Mouse (Mus musculus): Measurements from ENCODE around the gene Dnah14. TPM values are rescaled to one million over a fixed set of nuclear protein-coding genes. Genes with fewer than 3 reads are reported as not detected.
"Not testable (repeated sequence)": the region's sequence is repeated elsewhere in the genome, so short reads cannot be mapped to it uniquely, and the experiment has no call there.

Dnah14 gene
- polyA plus RNA-seq, 1 experiment from 2014 or later, result 2.2 TPM

- H3K4me3 ChIP-seq (ENCODE audit: low read depth, low read length), result no peak overlapping the region
- no peaks in the 10 kb centered on the region for H3K36me3 ChIP-seq (ENCODE audit: control insufficient read depth, insufficient read depth, low read length)
- no peaks in the 10 kb centered on the region for H3K27me3 ChIP-seq (replicated peaks; ENCODE audit: control insufficient read depth, insufficient read depth, low read length)
- DNase-seq (ENCODE audit: low spot score) (no peak), ATAC-seq (replicated peaks; ENCODE audit: low FRiP score, low TSS enrichment, low read depth) (no peak)
- H3K4me2 ChIP-seq (ENCODE audit: low read length), result no peak overlapping the region
- no peak overlapping the region for H3K27ac ChIP-seq (ENCODE audit: low read depth)
- WGBS, result 52% methylated on average over 5 of the region's 5 CpGs
- H3K9ac ChIP-seq (ENCODE audit: low read length), result no peak overlapping the region
- no peaks in the 10 kb centered on the region for H3K9me3 ChIP-seq (ENCODE audit: control insufficient read depth, low read length)
- H3K4me1 ChIP-seq (replicated peaks; ENCODE audit: control insufficient read depth, insufficient read depth, low read length), result no peaks in the 10 kb centered on the region
Observed at GRCm38 (mm10) chr1:181728707-181729106, 152.3 kb downstream of the Dnah14 start.

- Histone ChIP-seq H3K27ac (ENCODE audit: low read depth) (no peak overlapping the region), H3K9ac (ENCODE audit: low read length) (no peak overlapping the region), H3K4me3 (ENCODE audit: low read depth, low read length) (no peak overlapping the region), H3K36me3 (ENCODE audit: control insufficient read depth, insufficient read depth, low read length) (no peaks in the 10 kb centered on the region), H3K9me3 (ENCODE audit: control insufficient read depth, low read length) (no peaks in the 10 kb centered on the region), H3K4me1 (replicated peaks; ENCODE audit: control insufficient read depth, insufficient read depth, low read length) (no peaks in the 10 kb centered on the region), H3K4me2 (ENCODE audit: low read length) (no peak overlapping the region), H3K27me3 (replicated peaks; ENCODE audit: control insufficient read depth, insufficient read depth, low read length) (no peaks in the 10 kb centered on the region)
- DNase-seq (ENCODE audit: low spot score) (no peak), ATAC-seq (replicated peaks; ENCODE audit: low FRiP score, low TSS enrichment, low read depth) (no peak)
- 60% methylated on average over 5 of the region's 5 CpGs for WGBS
Observed at GRCm38 (mm10) chr1:181733517-181733916, 157.2 kb downstream of the Dnah14 start.

GRCm38 (mm10) chr1:181740259-181740658 lies 163.9 kb downstream of the Dnah14 start:
- no peaks in the 10 kb centered on the region for H3K4me1 ChIP-seq (replicated peaks; ENCODE audit: control insufficient read depth, insufficient read depth, low read length)
- H3K4me3 ChIP-seq (ENCODE audit: low read depth, low read length), result no peak overlapping the region
- no peaks in the 10 kb centered on the region for H3K27me3 ChIP-seq (replicated peaks; ENCODE audit: control insufficient read depth, insufficient read depth, low read length)
- 70% methylated on average over 5 of the region's 5 CpGs for WGBS
- no peak overlapping the region for H3K9ac ChIP-seq (ENCODE audit: low read length)
- no peaks in the 10 kb centered on the region for H3K36me3 ChIP-seq (ENCODE audit: control insufficient read depth, insufficient read depth, low read length)
- no peak overlapping the region for H3K27ac ChIP-seq (ENCODE audit: low read depth)
- ATAC-seq (replicated peaks; ENCODE audit: low FRiP score, low TSS enrichment, low read depth) (no peak), DNase-seq (ENCODE audit: low spot score) (no peak)
- H3K9me3 ChIP-seq (ENCODE audit: control insufficient read depth, low read length), result no peaks in the 10 kb centered on the region
- no peak overlapping the region for H3K4me2 ChIP-seq (ENCODE audit: low read length)

DNA sequence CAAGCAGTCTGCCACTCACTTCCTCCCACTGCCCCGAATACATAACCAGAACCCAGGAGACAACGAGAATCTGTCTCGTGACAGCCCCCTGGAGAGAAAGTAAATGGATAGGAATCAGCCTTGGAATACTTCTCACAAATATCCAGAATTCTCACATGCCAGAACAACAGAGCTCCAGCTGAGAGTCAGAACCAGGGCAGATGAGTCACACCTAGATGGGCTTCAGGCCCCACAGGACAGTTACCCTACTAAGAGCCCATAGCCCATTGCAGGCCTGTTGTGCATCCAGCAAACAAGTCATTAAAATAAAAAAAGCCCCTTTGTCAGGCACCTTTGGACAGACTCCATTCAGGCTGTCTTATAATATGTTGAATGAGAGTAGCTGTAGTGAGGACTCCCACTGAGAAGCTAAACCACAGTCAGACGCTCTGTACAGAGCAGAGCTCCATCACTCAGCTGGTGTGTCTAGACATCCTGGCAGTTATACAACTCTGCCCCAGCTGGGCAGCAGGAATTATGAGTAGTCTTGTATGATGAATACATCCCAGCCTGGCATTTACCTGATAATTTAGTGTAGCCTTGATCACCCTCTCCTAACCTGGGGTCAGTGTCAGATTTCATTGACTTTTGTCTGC lies 166.0 kb downstream of the Dnah14 start:
- Histone ChIP-seq H3K9ac (ENCODE audit: low read length) (no peak overlapping the region), H3K9me3 (ENCODE audit: control insufficient read depth, low read length) (no peaks in the 10 kb centered on the region), H3K27ac (ENCODE audit: low read depth) (no peak overlapping the region), H3K4me2 (ENCODE audit: low read length) (no peak overlapping the region), H3K36me3 (ENCODE audit: control insufficient read depth, insufficient read depth, low read length) (no peaks in the 10 kb centered on the region), H3K4me1 (replicated peaks; ENCODE audit: control insufficient read depth, insufficient read depth, low read length) (no peaks in the 10 kb centered on the region), H3K27me3 (replicated peaks; ENCODE audit: control insufficient read depth, insufficient read depth, low read length) (no peaks in the 10 kb centered on the region), H3K4me3 (ENCODE audit: low read depth, low read length) (no peak overlapping the region)
- DNase-seq (ENCODE audit: low spot score), result no peak
- WGBS, result 66% methylated on average over 4 of the region's 4 CpGs
- ATAC-seq (replicated peaks; ENCODE audit: low FRiP score, low TSS enrichment, low read depth), result no peak

GRCm38 (mm10) chr1:181769392-181769791 lies 193.0 kb downstream of the Dnah14 start:
- no peak for DNase-seq (ENCODE audit: low spot score)
- Histone ChIP-seq H3K4me1 (replicated peaks; ENCODE audit: control insufficient read depth, insufficient read depth, low read length) (no peaks in the 10 kb centered on the region), H3K27ac (ENCODE audit: low read depth) (no peak overlapping the region), H3K4me2 (ENCODE audit: low read length) (no peak overlapping the region), H3K4me3 (ENCODE audit: low read depth, low read length) (no peak overlapping the region), H3K9me3 (ENCODE audit: control insufficient read depth, low read length) (no peaks in the 10 kb centered on the region), H3K36me3 (ENCODE audit: control insufficient read depth, insufficient read depth, low read length) (no peaks in the 10 kb centered on the region), H3K27me3 (replicated peaks; ENCODE audit: control insufficient read depth, insufficient read depth, low read length) (no peaks in the 10 kb centered on the region), H3K9ac (ENCODE audit: low read length) (no peak overlapping the region)
- 58% methylated on average over 14 of the region's 14 CpGs for WGBS
- no peak for ATAC-seq (replicated peaks; ENCODE audit: low FRiP score, low TSS enrichment, low read depth)

GRCm38 (mm10) chr1:181771871-181772270 lies 195.5 kb downstream of the Dnah14 start:
- no peaks in the 10 kb centered on the region for H3K4me1 ChIP-seq (replicated peaks; ENCODE audit: control insufficient read depth, insufficient read depth, low read length)
- WGBS, result 94% methylated on average over 3 of the region's 3 CpGs

GRCm38 (mm10) chr1:181776541-181776940 lies 200.2 kb downstream of the Dnah14 start:
- Histone ChIP-seq H3K4me3 (ENCODE audit: low read depth, low read length) (no peak overlapping the region), H3K27me3 (replicated peaks; ENCODE audit: control insufficient read depth, insufficient read depth, low read length) (no peaks in the 10 kb centered on the region), H3K36me3 (ENCODE audit: control insufficient read depth, insufficient read depth, low read length) (no peaks in the 10 kb centered on the region), H3K27ac (ENCODE audit: low read depth) (no peak overlapping the region), H3K4me2 (ENCODE audit: low read length) (no peak overlapping the region), H3K4me1 (replicated peaks; ENCODE audit: control insufficient read depth, insufficient read depth, low read length) (no peaks in the 10 kb centered on the region), H3K9me3 (ENCODE audit: control insufficient read depth, low read length) (no peaks in the 10 kb centered on the region), H3K9ac (ENCODE audit: low read length) (no peak overlapping the region)
- ATAC-seq (replicated peaks; ENCODE audit: low FRiP score, low TSS enrichment, low read depth), result no peak
- no peak for DNase-seq (ENCODE audit: low spot score)
- WGBS, result 65% methylated on average over 1 of the region's 1 CpGs

More at GRCm38 (mm10) chr1:181771871-181772270, 195.5 kb downstream of the Dnah14 start:
- ATAC-seq (replicated peaks; ENCODE audit: low FRiP score, low TSS enrichment, low read depth) (no peak), DNase-seq (ENCODE audit: low spot score) (no peak)
- no peak overlapping the region for H3K4me3 ChIP-seq (ENCODE audit: low read depth, low read length)
- H3K9me3 ChIP-seq (ENCODE audit: control insufficient read depth, low read length), result no peaks in the 10 kb centered on the region
- no peak overlapping the region for H3K27ac ChIP-seq (ENCODE audit: low read depth)
- no peak overlapping the region for H3K4me2 ChIP-seq (ENCODE audit: low read length)
- no peaks in the 10 kb centered on the region for H3K36me3 ChIP-seq (ENCODE audit: control insufficient read depth, insufficient read depth, low read length)
- no peaks in the 10 kb centered on the region for H3K27me3 ChIP-seq (replicated peaks; ENCODE audit: control insufficient read depth, insufficient read depth, low read length)
- H3K9ac ChIP-seq (ENCODE audit: low read length), result no peak overlapping the region

DNA sequence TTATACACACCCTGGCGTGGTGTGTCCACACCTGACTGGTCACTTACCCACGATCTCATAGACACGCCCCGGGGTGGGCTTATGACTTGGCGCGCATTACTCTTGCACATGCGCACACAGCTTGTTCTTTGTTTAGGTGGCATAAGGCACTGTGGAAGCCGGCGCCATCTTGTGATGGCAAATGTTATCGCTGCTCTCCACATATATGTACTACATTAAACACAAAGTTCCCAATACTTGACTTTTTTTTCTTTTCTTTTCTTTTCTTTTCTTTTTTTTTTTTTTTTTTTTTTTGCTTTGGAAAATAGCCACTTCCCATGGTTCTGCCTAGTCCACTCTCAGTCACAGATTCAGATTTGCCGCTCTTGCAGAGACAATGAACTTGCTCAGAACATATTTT lies 206.2 kb downstream of the Dnah14 start:
- H3K4me1 ChIP-seq (replicated peaks; ENCODE audit: control insufficient read depth, insufficient read depth, low read length); H3K27ac ChIP-seq (ENCODE audit: low read depth); H3K4me2 ChIP-seq (ENCODE audit: low read length); H3K36me3 ChIP-seq (ENCODE audit: control insufficient read depth, insufficient read depth, low read length); H3K9ac ChIP-seq (ENCODE audit: low read length); H3K4me3 ChIP-seq (ENCODE audit: low read depth, low read length); H3K27me3 ChIP-seq (replicated peaks; ENCODE audit: control insufficient read depth, insufficient read depth, low read length); ATAC-seq (replicated peaks; ENCODE audit: low FRiP score, low TSS enrichment, low read depth); H3K9me3 ChIP-seq (ENCODE audit: control insufficient read depth, low read length); DNase-seq (ENCODE audit: low spot score): not testable (repeated sequence)
- WGBS, result 96% methylated on average over 11 of the region's 11 CpGs

DNA sequence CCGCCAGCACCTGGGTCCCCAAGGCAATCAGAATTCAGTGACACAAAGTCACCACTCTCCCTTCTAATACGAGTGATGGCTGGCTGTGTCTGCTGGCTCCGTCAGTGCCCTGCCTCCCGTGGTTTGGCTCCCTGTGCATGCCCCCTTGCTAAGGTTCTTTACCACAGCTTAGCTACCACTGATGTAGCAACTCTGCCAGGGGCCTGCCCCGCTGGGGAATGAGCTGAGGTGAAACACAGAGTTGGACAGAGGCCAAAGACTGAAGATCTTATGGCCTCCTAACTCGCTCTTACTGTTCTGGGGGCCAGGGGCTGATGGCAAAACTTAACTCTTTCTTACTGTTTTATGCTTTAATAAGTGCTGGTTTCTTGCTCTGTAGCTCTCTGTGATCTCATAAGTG lies 213.6 kb downstream of the Dnah14 start:
- no peak overlapping the region for H3K9ac ChIP-seq (ENCODE audit: low read length)
- no peak overlapping the region for H3K4me2 ChIP-seq (ENCODE audit: low read length)
- no peak for ATAC-seq (replicated peaks; ENCODE audit: low FRiP score, low TSS enrichment, low read depth)
- H3K4me1 ChIP-seq (replicated peaks; ENCODE audit: control insufficient read depth, insufficient read depth, low read length), result peaks cover 5% of the 10 kb centered on the region; the same call in 1 of the 2 replicates
- DNase-seq (ENCODE audit: low spot score), result no peak
- no peaks in the 10 kb centered on the region for H3K36me3 ChIP-seq (ENCODE audit: control insufficient read depth, insufficient read depth, low read length)
- no peaks in the 10 kb centered on the region; the same call in 1 of the 2 replicates for H3K9me3 ChIP-seq (ENCODE audit: control insufficient read depth, low read length)
- no peaks in the 10 kb centered on the region for H3K27me3 ChIP-seq (replicated peaks; ENCODE audit: control insufficient read depth, insufficient read depth, low read length)
- no peak overlapping the region for H3K27ac ChIP-seq (ENCODE audit: low read depth)
- WGBS, result 54% methylated on average over 6 of the region's 6 CpGs
- no peak overlapping the region for H3K4me3 ChIP-seq (ENCODE audit: low read depth, low read length)

Measured in intestine, embryonic 14.5 days (tissue).